Mouse (Mus musculus) ovary, adult 2 months (tissue): ENCODE data around the gene Vwc2. TPM values are rescaled to one million over a fixed set of nuclear protein-coding genes. Genes with fewer than 3 reads are reported as not detected.

Experiments used
- polyA plus RNA-seq: library from polyadenylated mRNA; depleted of rRNA; stranded (reverse); fragments of >200 nt; gene quantifications from 2 replicates; pipeline ENCODE4 v1.2.3, GENCODE M21; 2012; rRNA removed

Vwc2 gene
- polyA plus RNA-seq = 0.92 and 1.1 TPM in 2 replicates

DNA sequence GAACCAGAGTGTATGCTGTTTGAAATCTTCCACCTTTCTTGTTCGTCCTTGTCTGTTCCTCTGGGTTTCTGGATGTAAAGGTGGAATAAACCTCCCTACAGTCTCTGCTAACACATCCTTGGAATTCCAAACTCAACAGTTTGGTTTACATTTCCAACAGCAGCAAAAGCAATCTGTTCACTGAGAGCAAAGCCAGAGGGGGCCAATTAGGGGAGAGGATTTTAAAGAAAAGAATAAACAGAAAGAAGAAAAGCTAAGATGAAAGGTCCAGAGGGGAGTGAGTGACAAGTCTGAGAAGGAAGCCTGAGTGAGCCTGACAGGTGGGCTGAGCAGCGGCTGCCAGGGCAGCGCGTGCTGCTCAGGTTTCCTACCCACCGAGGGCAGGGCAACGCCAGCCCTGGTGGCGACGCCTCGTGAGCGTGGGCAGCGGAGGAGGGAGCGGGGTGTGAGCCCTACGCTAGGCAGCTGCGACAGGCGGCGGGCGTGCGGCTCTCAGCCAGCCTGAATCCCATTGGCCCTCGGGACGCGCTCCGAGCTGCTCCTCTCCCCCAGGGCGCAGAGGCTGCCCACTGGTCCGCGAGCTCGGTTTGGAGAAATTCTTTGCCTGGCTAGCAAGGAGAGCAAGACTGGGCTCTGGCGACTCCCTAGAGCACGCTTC is at the start of gene Vwc2:
Gene Vwc2 (plus strand): TSS at position 648 of the 658 bp plus-strand sequence.

